Mouse (Mus musculus): ENCODE results near the gene Lrmp. TPM values are rescaled to one million over a fixed set of nuclear protein-coding genes. Genes with fewer than 3 reads are reported as not detected.
A peak's percentile ranks its signal among the peaks of the same experiment; 100 is the strongest.
"Not testable (repeated sequence)": the region's sequence is repeated elsewhere in the genome, so short reads cannot be mapped to it uniquely, and the experiment has no call there.

The Lrmp gene
- total RNA-seq, 2 experiments from 2014 or later, result 4.1 to 4.6 TPM

GRCm38 (mm10) chr6:145104241-145104939, 11.1 kb upstream of the Lrmp start:
- peak in 1 of 2 experiments; percentile 64 for DNase-seq (ENCODE audit: low spot score in 2 of 2)

GRCm38 (mm10) chr6:145105439-145105838, 10.0 kb upstream of the Lrmp start:
- no peak for DNase-seq (ENCODE audit: low spot score in 2 of 2)

GRCm38 (mm10) chr6:145106163-145106842, 9.2 kb upstream of the Lrmp start:
- no peak for DNase-seq (ENCODE audit: low spot score in 2 of 2)

DNA sequence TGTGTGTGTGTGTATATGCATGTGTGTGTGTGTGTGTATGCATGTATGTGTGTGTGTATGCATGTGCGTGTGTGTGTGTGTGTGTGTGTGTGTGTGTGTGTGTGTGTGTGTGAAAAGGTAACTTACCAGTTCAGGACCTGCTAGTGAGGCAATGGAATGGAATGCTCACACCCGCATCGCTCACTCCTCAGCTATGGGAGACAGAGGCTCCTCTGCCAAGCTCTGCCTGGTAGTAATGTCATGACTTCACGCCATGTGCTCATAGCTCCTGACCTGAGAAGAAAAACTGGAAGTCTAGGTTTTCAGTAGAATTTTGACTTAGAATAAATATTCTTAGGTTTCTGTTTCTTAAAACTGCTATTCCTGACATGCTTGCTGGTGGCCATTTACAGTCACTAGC, 4.7 kb upstream of the Lrmp start:
- no peak for DNase-seq (ENCODE audit: low spot score in 2 of 2)

DNA sequence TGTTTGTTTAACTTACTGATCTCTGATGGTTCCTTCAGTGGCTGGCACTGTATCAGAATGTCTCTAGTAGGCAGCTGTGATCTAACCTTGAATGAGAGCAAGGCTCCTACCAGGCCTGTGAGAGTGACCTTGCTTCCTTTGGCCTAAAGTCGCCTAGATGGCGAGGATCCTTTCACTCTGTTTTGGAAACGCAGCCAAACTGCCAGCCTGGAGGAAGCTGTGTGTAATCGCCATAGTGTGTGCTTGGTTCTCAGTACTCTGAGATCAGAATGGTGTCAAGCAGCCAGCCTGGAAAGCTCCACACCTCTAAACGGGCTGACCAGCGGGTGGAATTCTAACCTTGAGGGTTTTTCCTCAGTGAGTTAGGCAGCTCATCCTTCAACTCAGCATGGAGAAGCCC, 2.6 kb upstream of the Lrmp start:
- DNase-seq (ENCODE audit: low spot score in 2 of 2), result no peak

GRCm38 (mm10) chr6:145114561-145114960, 892 bp upstream of the Lrmp start:
- no peak for DNase-seq (ENCODE audit: low spot score in 2 of 2)

DNA sequence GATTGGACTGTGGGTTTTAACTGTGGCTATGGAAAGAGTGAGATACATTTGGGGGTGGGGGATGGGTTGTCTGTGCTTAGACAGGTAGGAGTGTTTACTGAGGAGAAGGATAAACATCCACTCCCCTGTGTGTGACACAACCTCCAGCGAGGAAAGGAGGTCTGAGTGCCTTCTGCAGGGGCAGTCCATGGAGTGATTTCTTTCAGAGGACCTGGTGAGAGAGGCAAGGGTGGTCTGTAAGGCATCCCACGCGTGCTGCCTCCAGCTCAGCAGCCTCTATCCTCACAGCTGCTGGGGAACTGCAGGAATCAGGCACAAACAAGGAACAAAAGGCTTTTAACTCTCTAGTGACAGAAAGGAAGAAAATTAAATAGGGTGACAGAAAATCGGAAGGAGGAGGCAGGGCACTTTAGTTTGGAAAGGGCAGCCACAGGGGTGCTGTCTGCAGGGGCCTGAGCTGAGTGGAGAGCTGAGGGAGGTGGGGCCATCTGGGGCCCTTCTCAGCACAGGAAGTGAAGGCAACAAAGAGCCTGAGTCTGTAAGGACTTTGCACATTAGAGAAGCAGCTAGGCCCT, 732 bp downstream of the Lrmp start:
- DNase-seq (ENCODE audit: low spot score in 2 of 2), result no peak

DNA sequence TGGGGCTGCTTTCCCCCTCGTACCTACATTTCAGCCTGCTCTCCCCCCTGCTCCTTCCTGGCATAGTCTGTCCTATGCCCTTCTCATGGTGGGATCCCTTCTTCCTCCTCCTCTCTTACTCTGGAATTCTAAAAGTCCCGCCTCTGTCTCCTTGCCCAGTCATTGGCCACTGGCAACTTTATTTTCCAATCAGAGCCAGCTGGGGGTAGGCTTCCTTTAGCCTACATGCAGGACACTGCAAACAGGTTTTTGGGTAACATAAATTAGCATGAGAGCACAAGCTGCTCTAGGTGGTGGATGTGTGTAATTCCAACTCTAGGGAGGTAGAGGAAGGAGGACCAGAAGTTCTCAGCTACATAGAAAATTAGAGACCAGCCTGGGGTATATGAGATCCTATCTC, 4.6 kb downstream of the Lrmp start:
- no peak for DNase-seq (ENCODE audit: low spot score in 2 of 2)

GRCm38 (mm10) chr6:145120787-145121589, 5.5 kb downstream of the Lrmp start:
- no peak for DNase-seq (ENCODE audit: low spot score in 2 of 2)

DNA sequence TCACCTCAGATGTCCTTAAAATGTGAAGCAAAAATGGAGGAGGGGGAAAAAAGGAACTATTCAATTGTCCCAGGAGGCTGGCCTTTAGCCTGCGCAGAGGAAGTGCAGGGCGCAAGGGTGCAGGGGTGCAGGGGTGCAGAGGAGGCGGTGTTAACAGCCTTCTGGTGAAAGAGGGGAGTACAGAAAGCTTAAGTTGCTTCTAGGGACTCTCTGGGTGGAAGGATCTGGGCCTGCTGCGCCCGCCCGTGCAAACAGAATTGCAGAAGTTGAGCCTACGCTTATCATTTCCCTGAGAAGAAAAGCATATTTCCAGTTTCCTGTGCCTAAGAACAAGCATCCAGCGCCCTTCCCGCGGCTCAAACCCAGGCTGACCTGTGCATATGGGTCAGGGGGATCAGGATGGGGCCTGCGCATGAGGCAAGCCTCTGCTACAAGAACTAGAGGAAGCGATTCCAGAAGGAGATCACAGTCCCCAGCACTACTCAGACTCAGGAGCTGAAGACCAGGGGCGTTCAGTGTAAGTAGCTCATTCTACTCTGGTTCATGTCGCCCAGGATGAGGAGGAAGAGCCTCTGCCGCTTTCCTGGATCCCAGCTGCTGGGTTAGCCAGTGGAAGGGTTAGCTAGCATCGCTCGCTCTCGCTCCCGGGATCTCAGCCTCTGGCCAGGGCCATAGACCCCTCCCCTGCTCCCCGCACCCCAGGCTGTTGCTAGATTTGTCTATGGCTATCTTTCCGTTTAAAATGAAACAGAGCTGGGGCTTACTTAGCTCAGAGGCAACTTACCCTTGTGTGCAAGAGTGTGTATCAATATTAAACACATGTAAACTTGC, 6.4 kb downstream of the Lrmp start:
- no peak for DNase-seq (ENCODE audit: low spot score in 2 of 2)

DNA sequence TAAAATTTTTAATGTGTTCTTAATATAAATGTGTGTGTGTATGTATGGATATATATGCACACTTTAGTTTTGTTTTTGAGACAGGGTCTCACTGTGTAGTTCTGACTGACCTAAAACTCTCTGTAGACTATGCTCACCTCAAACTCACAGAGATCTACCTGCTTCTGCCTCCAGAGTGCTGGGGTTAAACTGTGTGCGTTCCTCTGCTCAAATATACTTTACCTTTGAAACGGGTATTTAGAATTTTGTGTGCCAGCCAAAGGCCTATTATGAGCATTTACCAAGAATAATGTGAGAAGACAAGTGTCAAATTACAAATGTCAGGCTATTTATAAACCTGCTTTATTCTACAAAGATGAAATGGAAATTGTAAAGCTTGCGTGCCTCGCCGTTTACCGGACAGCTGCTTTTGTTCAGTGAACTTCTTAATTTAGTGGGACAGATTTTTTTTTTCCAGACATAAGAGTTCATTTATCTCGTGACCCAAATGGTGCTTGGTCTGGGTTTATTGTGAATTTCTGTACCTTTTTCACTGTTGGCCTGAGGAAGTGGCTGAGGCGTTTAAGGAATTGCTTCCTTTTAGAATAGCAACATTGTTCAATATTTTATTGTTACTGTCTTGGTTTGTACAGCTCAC, 7.1 kb downstream of the Lrmp start:
- DNase-seq (ENCODE audit: low spot score in 2 of 2), result no peak

DNA sequence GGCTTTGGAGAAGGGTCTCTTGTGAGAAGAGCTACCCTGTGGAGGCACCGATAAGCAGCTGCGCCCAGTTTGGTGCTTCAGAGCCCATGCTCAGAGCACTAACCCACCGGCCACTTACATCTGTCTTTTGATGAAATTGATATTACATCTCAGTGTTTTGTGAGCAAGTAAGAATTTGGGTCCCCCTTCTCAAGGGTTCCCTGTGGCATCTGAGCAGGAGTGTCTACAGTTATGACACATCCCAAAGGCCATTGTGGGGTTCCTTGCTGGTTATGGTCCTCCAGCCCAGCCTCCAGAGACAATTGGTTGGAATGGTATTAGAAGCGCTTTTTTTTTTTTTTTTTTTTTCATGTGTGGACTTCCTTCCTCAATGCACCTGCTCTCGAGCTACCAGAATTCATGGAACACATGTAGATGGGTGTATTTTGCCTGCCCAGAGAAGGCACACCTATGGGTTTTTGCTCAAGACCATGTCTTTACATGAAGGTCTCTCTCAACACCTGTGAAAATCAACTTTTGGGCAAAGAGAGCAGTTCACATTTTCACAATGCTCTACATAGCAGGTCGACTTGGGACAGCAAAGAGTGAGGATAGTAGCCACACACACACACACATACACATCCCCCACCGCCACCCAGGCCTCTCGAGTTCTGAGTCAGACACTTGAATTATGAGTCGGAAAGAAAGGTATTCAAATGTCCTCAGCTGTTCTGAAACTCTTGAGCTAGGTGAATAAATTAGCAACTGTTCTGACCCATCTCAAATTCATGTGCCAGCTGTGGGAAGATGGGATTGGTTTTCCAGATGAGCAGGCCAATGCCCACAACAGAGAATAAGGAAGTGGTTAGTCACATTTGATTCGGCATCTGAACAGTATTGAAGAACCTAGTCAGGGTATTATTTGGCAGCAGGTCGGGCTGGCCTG, 7.9 kb downstream of the Lrmp start:
- no peak for DNase-seq (ENCODE audit: low spot score in 2 of 2)

DNA sequence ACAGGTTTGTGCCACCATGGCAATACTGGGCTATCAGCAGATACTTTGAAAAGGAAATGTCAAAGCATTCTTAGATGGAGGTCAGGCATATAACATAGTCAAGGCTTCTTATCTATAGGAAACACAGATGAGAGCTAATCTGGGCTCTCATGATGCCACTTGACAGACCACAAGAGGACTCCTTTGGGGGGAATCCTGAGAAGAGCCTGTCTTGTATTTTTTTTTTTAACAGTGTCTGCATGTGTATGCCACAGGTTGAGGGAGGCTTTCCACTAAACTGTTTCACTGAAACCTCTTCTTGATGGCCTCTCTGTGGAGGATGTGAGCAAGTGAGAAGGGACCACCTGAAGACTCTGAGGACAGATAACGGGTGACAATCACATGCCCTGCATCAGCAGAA, 9.2 kb downstream of the Lrmp start:
- DNase-seq (ENCODE audit: low spot score in 2 of 2), result no peak

DNA sequence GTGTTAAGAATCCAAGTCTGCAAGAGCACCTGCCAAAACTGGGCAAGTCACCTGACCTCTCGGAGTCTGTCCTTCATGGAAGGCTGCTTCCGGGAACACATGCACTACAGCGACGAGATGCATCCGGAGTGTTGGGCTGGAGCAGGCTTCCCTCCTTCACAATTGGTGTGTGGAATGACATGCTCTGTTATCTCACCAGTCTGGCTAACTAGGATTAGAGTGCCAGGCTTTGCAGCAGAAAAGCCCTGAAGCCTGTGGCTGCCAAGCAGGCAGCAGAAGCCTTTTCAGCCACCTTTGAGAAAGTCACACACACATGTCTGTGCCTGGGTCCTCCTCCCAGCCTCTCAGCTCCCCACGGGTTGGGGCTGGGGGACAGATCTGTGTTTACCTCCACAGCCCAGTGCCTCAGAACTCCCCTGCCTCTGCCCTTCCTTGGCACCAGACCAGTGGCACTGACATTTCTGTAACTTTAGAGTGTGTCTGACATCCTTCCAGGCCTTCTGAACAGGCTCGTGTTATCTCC, 10.2 kb downstream of the Lrmp start:
- DNase-seq (ENCODE audit: low spot score in 2 of 2), result no peak

DNA sequence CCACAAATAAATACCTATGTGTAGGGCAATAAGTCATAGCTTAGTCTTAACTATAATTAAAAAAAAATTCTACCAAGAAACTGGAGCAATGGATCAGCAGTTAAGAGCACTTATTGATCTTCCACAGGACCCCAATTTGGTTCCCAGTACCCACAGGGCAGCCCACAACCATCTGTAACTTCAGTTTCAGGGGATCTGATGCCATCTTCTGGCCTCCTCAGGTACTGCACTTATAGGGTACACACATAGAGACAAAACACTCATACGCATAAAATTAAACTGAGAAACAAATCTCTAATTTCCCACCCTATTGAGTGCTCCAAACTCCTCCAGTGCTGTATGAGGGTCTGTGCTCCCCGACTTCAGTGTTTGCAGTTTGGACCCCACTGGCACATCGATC, 12.2 kb downstream of the Lrmp start:
- no peak for DNase-seq (ENCODE audit: low spot score in 2 of 2)

DNA sequence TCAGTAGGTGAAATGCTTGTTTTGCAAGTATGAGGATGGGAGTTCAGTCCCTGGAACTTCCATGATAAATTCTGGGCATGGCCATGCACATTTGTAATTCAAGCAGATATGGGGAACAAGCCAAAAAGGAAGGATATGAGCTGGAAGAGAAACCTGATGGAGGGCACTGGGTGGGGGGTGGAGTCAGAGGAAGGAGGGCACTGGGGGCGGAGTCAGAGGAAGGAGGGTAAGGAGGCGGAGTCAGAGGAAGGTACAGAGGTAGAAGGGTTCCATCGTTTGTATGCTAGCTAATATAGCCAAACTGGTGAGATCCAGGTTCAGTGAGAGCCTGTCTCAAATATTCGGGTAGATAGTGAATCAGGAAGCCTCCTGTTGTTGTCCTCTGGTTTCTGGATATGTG, 14.1 kb downstream of the Lrmp start:
- no peak for DNase-seq (ENCODE audit: low spot score in 2 of 2)

DNA sequence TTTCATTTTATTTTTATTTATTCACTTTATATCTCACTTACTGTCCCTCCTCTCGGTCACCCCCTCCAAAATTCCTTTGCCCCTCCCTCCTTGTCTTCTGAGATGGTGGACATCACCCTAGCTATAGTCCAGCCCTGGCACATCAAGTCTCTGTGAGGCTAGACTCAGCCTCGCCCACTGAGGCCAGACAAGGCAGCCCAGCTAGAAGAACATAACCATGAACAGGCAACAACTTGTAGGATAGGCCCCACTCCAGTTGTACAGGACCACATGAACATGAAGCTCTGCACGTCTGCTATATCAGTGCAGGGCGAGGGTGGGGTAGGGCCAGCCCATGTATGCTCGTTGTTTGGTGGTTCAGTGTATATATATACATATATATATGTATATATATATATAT, 16.5 kb downstream of the Lrmp start:
- no peak for DNase-seq (ENCODE audit: low spot score in 2 of 2)

DNA sequence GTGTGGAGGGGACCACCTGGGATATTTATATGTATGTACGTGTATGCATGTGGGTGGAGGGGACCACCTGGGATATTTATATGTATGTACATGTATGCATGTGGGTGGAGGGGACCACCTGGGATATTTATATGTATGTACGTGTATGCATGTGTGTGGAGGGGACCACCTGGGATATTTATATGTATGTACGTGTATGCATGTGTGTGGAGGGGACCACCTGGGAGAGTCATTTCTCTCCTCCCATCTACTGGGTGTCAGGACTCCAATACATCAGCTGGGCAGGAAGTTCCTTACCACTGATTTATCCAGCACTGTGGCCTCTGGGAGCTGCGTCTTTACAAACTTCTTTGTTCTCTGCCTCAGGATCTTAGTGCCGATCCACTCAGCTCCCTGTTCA, 17.5 kb downstream of the Lrmp start:
- not testable (repeated sequence) for DNase-seq (ENCODE audit: low spot score in 2 of 2)

- DNase-seq (ENCODE audit: low spot score in 2 of 2), result no peak
Measured at GRCm38 (mm10) chr6:145135295-145135694, 19.8 kb downstream of the Lrmp start.
